Mouse (Mus musculus) liver, embryonic 12.5 days (tissue): ENCODE data around the gene Lekr1. TPM values are rescaled to one million over a fixed set of nuclear protein-coding genes. Genes with fewer than 3 reads are reported as not detected.

Source experiments
- ATAC-seq: fragments of 200-750 bp; cut with Nextera tagmentation; 2 replicates; pipeline ENCODE4 v1.8.0; 2017; ENCODE audit warnings: moderate number of reproducible peaks, mild to moderate bottlenecking, moderate library complexity
- H3K27ac ChIP-seq: fragments of 300-500 bp; sonication (generic); 2 replicates; pipeline ENCODE4 v1.5.1; 2016; ENCODE audit warnings: mild to moderate bottlenecking
- H3K27me3 ChIP-seq: fragments of 300-500 bp; sonication (generic); replicated peaks from 2 replicates; pipeline ENCODE4 v1.6.1; 2016; ENCODE audit warnings: mild to moderate bottlenecking, moderate library complexity
- H3K36me3 ChIP-seq: fragments of 300-500 bp; sonication (generic); 2 replicates; pipeline ENCODE4 v1.6.1; 2016; ENCODE audit warnings: mild to moderate bottlenecking, moderate library complexity
- H3K4me1 ChIP-seq: fragments of 300-500 bp; sonication (generic); 2 replicates; pipeline ENCODE4 v1.6.1; 2016
- H3K4me2 ChIP-seq: fragments of 300-500 bp; sonication (generic); 2 replicates; pipeline ENCODE4 v1.6.1; 2016; ENCODE audit warnings: mild to moderate bottlenecking, moderate library complexity
- H3K4me3 ChIP-seq: fragments of 300-500 bp; sonication (generic); 2 replicates; pipeline ENCODE4 v1.5.1; 2016; ENCODE audit warnings: mild to moderate bottlenecking, moderate library complexity
- H3K9ac ChIP-seq: fragments of 300-500 bp; sonication (generic); 2 replicates; pipeline ENCODE4 v1.6.1; 2016; ENCODE audit warnings: mild to moderate bottlenecking, moderate library complexity
- H3K9me3 ChIP-seq: fragments of 300-500 bp; sonication (generic); replicated peaks from 2 replicates; pipeline ENCODE4 v1.6.1; 2016; ENCODE audit warnings: mild to moderate bottlenecking, moderate library complexity
- WGBS: fragments of 180-500 bp; shearing (Covaris S2); methylation state at CpG from one replicate; pipeline ENCODE4 v1.1.7; 2016; ENCODE audit not compliant: insufficient replicate concordance; 5-methylcytosine and 5-hydroxymethylcytosine counted together
- polyA plus RNA-seq: library from polyadenylated mRNA; unstranded; fragments of >200 nt; fragmentation: Nextera tagmentation; extraction: Ambion mirVana; gene quantifications from 2 replicates; pipeline ENCODE4 v1.2.1, GENCODE M21; 2016

The Lekr1 gene
- polyA plus RNA-seq = 1.7 and 1.9 TPM in 2 replicates

GRCm38 (mm10) chr3:65665977-65666766 is at the start of gene Lekr1:
Lekr1 (plus strand) TSS chr3:65666228.
- peak within 1 kb of the TSS; percentile 74 for H3K4me3 ChIP-seq
- peak; percentile 92 for ATAC-seq
- no peaks in the 10 kb centered on the region for H3K9me3 ChIP-seq
- WGBS = 3% methylated on average over 73 of the region's 73 CpGs
- peak within 1 kb of the TSS; percentile 93 for H3K4me2 ChIP-seq
- H3K4me1 ChIP-seq = peaks cover 15% of the 10 kb centered on the region; the same call in 1 of the 2 replicates
- no peaks in the 10 kb centered on the region; the same call in 1 of the 2 replicates for H3K27me3 ChIP-seq
- no peaks in the 10 kb centered on the region for H3K36me3 ChIP-seq
- H3K9ac ChIP-seq = peak within 1 kb of the TSS; percentile 72
- peak within 1 kb of the TSS; percentile 53; the same call in 1 of the 2 replicates for H3K27ac ChIP-seq

GRCm38 (mm10) chr3:65617507-65617906 is 48.5 kb upstream of the Lekr1 start:
- Histone ChIP-seq H3K4me1 (no peaks in the 10 kb centered on the region), H3K27me3 (no peaks in the 10 kb centered on the region), H3K4me3 (no peak overlapping the region), H3K4me2 (no peak overlapping the region), H3K9ac (no peak overlapping the region), H3K9me3 (no peaks in the 10 kb centered on the region), H3K27ac (no peak overlapping the region), H3K36me3 (no peaks in the 10 kb centered on the region)
- ATAC-seq = 0 out of 2 replicates have a peak, but pooled peaks have one; percentile 24
- 48% methylated on average over 5 of the region's 5 CpGs for WGBS

GRCm38 (mm10) chr3:65619340-65619739 is 46.7 kb upstream of the Lekr1 start:
- H3K4me2 ChIP-seq = no peak overlapping the region
- no peaks in the 10 kb centered on the region for H3K27me3 ChIP-seq
- H3K4me3 ChIP-seq = no peak overlapping the region
- H3K4me1 ChIP-seq = no peaks in the 10 kb centered on the region
- H3K9ac ChIP-seq = no peak overlapping the region
- H3K9me3 ChIP-seq = no peaks in the 10 kb centered on the region
- no peak overlapping the region for H3K27ac ChIP-seq
- ATAC-seq = no peak
- WGBS = 74% methylated on average over 4 of the region's 4 CpGs
- no peaks in the 10 kb centered on the region for H3K36me3 ChIP-seq

GRCm38 (mm10) chr3:65623057-65623456 is 43.0 kb upstream of the Lekr1 start:
- H3K27me3 ChIP-seq = no peaks in the 10 kb centered on the region
- no peak overlapping the region for H3K9ac ChIP-seq
- no peak overlapping the region for H3K4me3 ChIP-seq
- H3K36me3 ChIP-seq = no peaks in the 10 kb centered on the region
- H3K9me3 ChIP-seq = no peaks in the 10 kb centered on the region
- H3K4me1 ChIP-seq = no peaks in the 10 kb centered on the region
- 83% methylated on average over 6 of the region's 6 CpGs for WGBS
- no peak overlapping the region for H3K4me2 ChIP-seq
- H3K27ac ChIP-seq = no peak overlapping the region
- no peak for ATAC-seq

- no peak overlapping the region for H3K4me2 ChIP-seq
- H3K4me1 ChIP-seq = no peaks in the 10 kb centered on the region
- H3K36me3 ChIP-seq = no peaks in the 10 kb centered on the region
- H3K27ac ChIP-seq = no peak overlapping the region
- H3K9ac ChIP-seq = no peak overlapping the region
- 61% methylated on average over 8 of the region's 8 CpGs for WGBS
- no peaks in the 10 kb centered on the region for H3K9me3 ChIP-seq
- no peak for ATAC-seq
- H3K27me3 ChIP-seq = no peaks in the 10 kb centered on the region
- no peak overlapping the region for H3K4me3 ChIP-seq
Observed at GRCm38 (mm10) chr3:65625496-65626289, 40.3 kb upstream of the Lekr1 start.

GRCm38 (mm10) chr3:65626290-65626914 is 39.6 kb upstream of the Lekr1 start:
- ATAC-seq = no peak
- Histone ChIP-seq H3K9ac (no peak overlapping the region), H3K4me1 (no peaks in the 10 kb centered on the region), H3K27ac (no peak overlapping the region), H3K9me3 (no peaks in the 10 kb centered on the region), H3K4me3 (no peak overlapping the region), H3K36me3 (no peaks in the 10 kb centered on the region), H3K27me3 (no peaks in the 10 kb centered on the region), H3K4me2 (no peak overlapping the region)
- whole genome bisulfite sequencing = 67% methylated on average over 7 of the region's 7 CpGs

GRCm38 (mm10) chr3:65627021-65627706 is 38.9 kb upstream of the Lekr1 start:
- no peaks in the 10 kb centered on the region for H3K36me3 ChIP-seq
- no peaks in the 10 kb centered on the region for H3K9me3 ChIP-seq
- H3K27me3 ChIP-seq = no peaks in the 10 kb centered on the region
- H3K9ac ChIP-seq = no peak overlapping the region
- H3K4me1 ChIP-seq = no peaks in the 10 kb centered on the region
- no peak overlapping the region for H3K27ac ChIP-seq
- H3K4me2 ChIP-seq = no peak overlapping the region
- no peak overlapping the region for H3K4me3 ChIP-seq
- WGBS = 64% methylated on average over 6 of the region's 6 CpGs
- ATAC-seq = no peak

GRCm38 (mm10) chr3:65627707-65628028 is 38.4 kb upstream of the Lekr1 start:
- Histone ChIP-seq H3K4me2 (no peak overlapping the region), H3K27me3 (no peaks in the 10 kb centered on the region), H3K27ac (no peak overlapping the region), H3K4me3 (no peak overlapping the region), H3K9ac (no peak overlapping the region), H3K4me1 (no peaks in the 10 kb centered on the region), H3K36me3 (no peaks in the 10 kb centered on the region), H3K9me3 (no peaks in the 10 kb centered on the region)
- 66% methylated on average over 2 of the region's 2 CpGs for WGBS
- ATAC-seq = no peak

- no peak for ATAC-seq
- no peak overlapping the region for H3K4me2 ChIP-seq
- no peaks in the 10 kb centered on the region for H3K4me1 ChIP-seq
- H3K27ac ChIP-seq = no peak overlapping the region
- H3K4me3 ChIP-seq = no peak overlapping the region
- H3K27me3 ChIP-seq = no peaks in the 10 kb centered on the region
- H3K9ac ChIP-seq = no peak overlapping the region
- H3K9me3 ChIP-seq = no peaks in the 10 kb centered on the region
- 68% methylated on average over 9 of the region's 9 CpGs for WGBS
- no peaks in the 10 kb centered on the region for H3K36me3 ChIP-seq
Observed at GRCm38 (mm10) chr3:65629565-65630112, 36.4 kb upstream of the Lekr1 start.

GRCm38 (mm10) chr3:65633604-65634003 is 32.4 kb upstream of the Lekr1 start:
- no peak overlapping the region for H3K4me3 ChIP-seq
- H3K9ac ChIP-seq = no peak overlapping the region
- ATAC-seq = no peak
- no peaks in the 10 kb centered on the region for H3K4me1 ChIP-seq
- H3K4me2 ChIP-seq = no peak overlapping the region
- H3K27ac ChIP-seq = no peak overlapping the region
- H3K9me3 ChIP-seq = no peaks in the 10 kb centered on the region
- H3K27me3 ChIP-seq = no peaks in the 10 kb centered on the region
- no peaks in the 10 kb centered on the region for H3K36me3 ChIP-seq
- WGBS = 47% methylated on average over 4 of the region's 4 CpGs

GRCm38 (mm10) chr3:65635983-65636382 is 30.0 kb upstream of the Lekr1 start:
- Histone ChIP-seq H3K9ac (no peak overlapping the region), H3K4me1 (no peaks in the 10 kb centered on the region), H3K27me3 (no peaks in the 10 kb centered on the region), H3K4me2 (no peak overlapping the region), H3K9me3 (no peaks in the 10 kb centered on the region), H3K36me3 (no peaks in the 10 kb centered on the region), H3K27ac (no peak overlapping the region), H3K4me3 (no peak overlapping the region)
- WGBS = 68% methylated on average over 9 of the region's 9 CpGs
- no peak for ATAC-seq
